23 mouse cellular contexts compared by ENCODE assay signal in the genomic region with DNA sequence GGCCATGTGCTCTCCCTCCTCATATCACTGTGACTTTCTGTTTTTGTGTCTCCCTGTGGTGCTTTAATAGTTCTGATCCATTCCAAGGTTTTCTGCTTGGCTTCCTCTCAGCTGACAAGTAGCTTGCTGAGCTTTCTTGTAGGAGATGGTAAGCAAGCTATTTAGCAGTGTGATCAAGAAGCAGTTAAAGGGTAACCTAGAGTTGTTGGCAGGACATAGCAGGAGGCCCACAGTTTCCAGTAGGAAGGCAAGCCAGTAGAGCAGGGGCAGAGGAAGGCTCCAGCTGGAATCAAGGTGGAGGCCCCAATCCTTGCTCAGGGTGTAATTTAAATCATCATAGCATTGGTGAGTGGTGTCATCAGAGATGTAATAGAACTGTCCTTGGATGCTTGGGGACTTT. TPM values are rescaled to one million over a fixed set of nuclear protein-coding genes. Genes with fewer than 3 reads are reported as not detected.
"Had no signal": no experiment of that assay in that cellular context is flagged by ENCODE, and none has a peak within 500 bp of the region (broad histone marks: within the 10 kb centered on the region; RNA-seq: fewer than 3 reads in every experiment).

No protein-coding gene starts in this region.

- H3K27me3 ChIP-seq: intestine, embryonic 15.5 days; limb, embryonic 13.5 days; liver, embryonic 15.5 days; megakaryocyte, embryonic 14.5 days; midbrain, embryonic 15.5 days; neural tube, embryonic 12.5 days; stomach, embryonic 15.5 days had no signal

- H3K4me1 ChIP-seq: intestine, embryonic 15.5 days; limb, embryonic 13.5 days; liver, embryonic 15.5 days; megakaryocyte, embryonic 14.5 days; midbrain, embryonic 15.5 days; neural tube, embryonic 12.5 days; stomach, embryonic 15.5 days had no signal

- H3K4me3 ChIP-seq: intestine, embryonic 15.5 days; limb, embryonic 13.5 days; liver, embryonic 15.5 days; megakaryocyte, embryonic 14.5 days; midbrain, embryonic 15.5 days; neural tube, embryonic 12.5 days; stomach, embryonic 15.5 days had no signal

- H3K9me3 ChIP-seq: intestine, embryonic 15.5 days; limb, embryonic 13.5 days; liver, embryonic 15.5 days; megakaryocyte, embryonic 14.5 days; midbrain, embryonic 15.5 days; neural tube, embryonic 12.5 days; stomach, embryonic 15.5 days had no signal

- H3K4me2 ChIP-seq: hindbrain, embryonic 14.5 days; intestine, embryonic 15.5 days; limb, embryonic 13.5 days; liver, embryonic 11.5 days; liver, embryonic 15.5 days; lung, embryonic 14.5 days; midbrain, embryonic 11.5 days; midbrain, embryonic 15.5 days; neural tube, embryonic 12.5 days; stomach, embryonic 15.5 days had no signal

- ATAC-seq: intestine, embryonic 15.5 days; midbrain, embryonic 15.5 days had no signal

- H3K27ac ChIP-seq: hindbrain, embryonic 14.5 days; intestine, embryonic 15.5 days; limb, embryonic 13.5 days; liver, embryonic 15.5 days; macrophage; midbrain, embryonic 15.5 days; neural tube, embryonic 12.5 days; stomach, embryonic 15.5 days had no signal

- H3K36me3 ChIP-seq: intestine, embryonic 15.5 days; limb, embryonic 13.5 days; liver, embryonic 15.5 days; midbrain, embryonic 15.5 days; neural tube, embryonic 12.5 days; stomach, embryonic 15.5 days had no signal

- DNase-seq: layer of hippocampus, adult 9-11 months; left cerebral cortex, postnatal 4 days; lung, embryonic 14.5 days; lung, postnatal 14 days; right cerebral cortex, postnatal 4 days; thymus, adult 2 months; thymus, postnatal 25 days had no signal

- H3K9ac ChIP-seq: hindbrain, embryonic 14.5 days; intestine, embryonic 15.5 days; limb, embryonic 13.5 days; liver, embryonic 15.5 days; lung, embryonic 14.5 days; midbrain, embryonic 15.5 days; neural tube, embryonic 12.5 days; stomach, embryonic 15.5 days had no signal

RNA-seq across cellular contexts. Expression of a gene that starts 43.6 kb away (rescaled TPM):
- total RNA-seq: monocyte, adult 5-6 weeks had no signal
- polyA plus RNA-seq: hindbrain, embryonic 14.5 days; limb, embryonic 13.5 days; liver, embryonic 11.5 days; lung, embryonic 14.5 days; macrophage; midbrain, embryonic 11.5 days; neural tube, embryonic 12.5 days; testis, adult 2 months; thymus, adult 2 months; urinary bladder, adult 2 months had no signal

RNA-seq across cellular contexts. Expression of a gene that starts 50.7 kb away (rescaled TPM):
- total RNA-seq: left cerebral cortex, postnatal 4 days; monocyte, adult 5-6 weeks; neutrophil, adult 5-6 weeks had no signal
- polyA plus RNA-seq: hindbrain, embryonic 14.5 days; intestine, embryonic 15.5 days; limb, embryonic 13.5 days; liver, embryonic 11.5 days; lung, embryonic 14.5 days; macrophage; midbrain, embryonic 11.5 days; neural tube, embryonic 12.5 days; spleen, adult 2 months; stomach, embryonic 15.5 days; testis, adult 2 months; thymus, adult 2 months; urinary bladder, adult 2 months had no signal
